Mouse (Mus musculus): ENCODE measurements around the gene Mrps6. TPM values are rescaled to one million over a fixed set of nuclear protein-coding genes. Genes with fewer than 3 reads are reported as not detected.
"Not testable (repeated sequence)": the region's sequence is repeated elsewhere in the genome, so short reads cannot be mapped to it uniquely, and the experiment has no call there.

Mrps6 gene
- polyA plus RNA-seq, 1 experiment, result 156 TPM

DNA sequence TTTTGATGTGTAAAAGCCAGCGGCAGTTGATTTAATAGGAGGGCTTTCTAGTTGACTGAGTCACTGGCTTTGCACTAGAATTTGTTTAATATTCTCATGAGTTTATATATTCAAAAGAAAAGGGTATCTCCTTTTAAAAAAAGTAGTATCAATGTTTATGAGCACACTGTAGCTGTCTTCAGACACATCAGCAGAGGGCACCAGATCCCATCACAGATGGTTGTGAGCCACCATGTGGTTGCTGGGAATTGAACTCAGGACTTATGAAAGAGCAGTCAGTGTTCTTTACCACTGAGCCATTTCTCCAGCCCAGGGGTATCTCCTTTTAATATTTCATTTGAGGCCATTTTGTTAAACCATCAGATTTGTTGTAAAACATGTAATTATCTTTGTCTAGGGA is 4.8 kb downstream of the Mrps6 start:
- DNase-seq (ENCODE audit: low read depth), result no peak

- DNase-seq (ENCODE audit: low read depth), result no peak
Measured at GRCm38 (mm10) chr16:92064801-92065200, 6.7 kb downstream of the Mrps6 start.

DNA sequence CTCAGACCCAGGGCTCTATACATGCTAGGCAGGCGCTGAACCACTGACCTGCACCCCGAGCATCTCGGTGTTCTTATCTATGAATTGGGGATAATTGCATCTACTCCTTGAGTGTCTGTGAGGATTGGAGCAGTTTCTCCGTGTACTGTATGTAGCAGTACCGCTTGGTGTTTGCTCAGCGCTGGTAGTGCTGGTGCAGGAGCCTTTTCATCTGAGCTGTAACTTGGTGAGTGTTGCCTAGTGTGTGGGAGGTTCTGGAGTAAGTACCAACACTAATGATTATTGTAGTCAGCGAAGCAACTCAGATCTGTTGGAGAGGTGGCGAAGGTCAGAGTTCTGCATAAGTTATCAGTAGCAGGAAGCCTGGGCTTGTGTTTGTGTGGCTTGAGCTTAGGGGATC is 12.3 kb downstream of the Mrps6 start:
- no peak for DNase-seq (ENCODE audit: low read depth)

- no peak for DNase-seq (ENCODE audit: low read depth)
Measured at GRCm38 (mm10) chr16:92076797-92077196, 18.7 kb downstream of the Mrps6 start.

DNA sequence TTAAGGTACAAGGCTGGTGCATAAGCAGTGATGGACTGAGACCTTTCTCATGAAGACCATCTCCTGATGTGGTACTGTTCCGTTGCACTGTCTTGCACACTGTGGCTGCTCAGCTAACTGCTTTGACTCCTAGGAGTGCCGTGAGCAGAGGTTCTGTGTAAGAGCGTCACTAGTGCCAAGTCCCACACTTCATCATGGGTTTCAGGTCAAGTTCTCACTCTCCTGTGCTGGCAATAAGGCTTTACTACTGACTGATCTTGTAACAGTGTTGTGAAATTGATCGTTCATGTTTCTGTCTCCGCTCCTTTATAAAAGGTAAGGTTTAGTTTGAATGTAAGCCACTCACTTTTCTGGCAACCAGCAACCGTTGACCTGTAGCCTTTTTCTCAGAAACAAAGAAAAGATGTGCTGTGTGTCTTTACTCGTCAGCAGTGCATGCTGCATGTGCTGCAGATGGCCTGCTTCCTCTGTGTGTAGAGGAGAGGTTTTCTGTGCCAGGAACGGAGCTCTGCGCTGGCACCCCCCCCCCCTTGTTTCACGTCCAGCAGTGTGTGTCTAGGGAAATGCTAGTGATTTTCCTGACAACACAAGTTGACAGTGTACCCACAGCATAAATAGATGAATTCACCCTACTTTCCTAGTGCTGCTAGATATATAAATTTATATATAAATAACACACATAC is 25.8 kb downstream of the Mrps6 start:
- DNase-seq (ENCODE audit: low read depth), result no peak

GRCm38 (mm10) chr16:92089225-92089624 is 31.2 kb downstream of the Mrps6 start:
- DNase-seq (ENCODE audit: low read depth), result no peak

DNA sequence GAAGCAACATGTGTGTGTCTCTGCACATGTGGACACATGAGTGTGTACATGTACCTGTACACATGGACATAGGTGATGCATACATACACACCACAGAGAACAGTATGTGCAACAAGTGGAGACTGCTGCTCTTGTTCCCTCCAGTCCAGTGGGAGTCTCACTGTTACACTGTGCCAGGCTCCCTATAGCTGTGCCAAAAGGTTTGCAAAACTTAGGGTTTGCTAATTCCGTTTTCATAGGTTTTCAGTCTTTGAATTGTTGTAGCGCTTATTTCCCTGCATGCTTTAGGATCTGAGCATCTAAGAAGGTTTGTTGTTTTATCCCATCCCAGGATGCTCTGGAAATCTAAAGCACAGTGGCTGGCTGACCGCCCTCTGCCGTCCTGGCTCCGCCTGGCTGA is 33.8 kb downstream of the Mrps6 start:
- DNase-seq (ENCODE audit: low read depth), result no peak

- DNase-seq (ENCODE audit: low read depth), result no peak
Measured at GRCm38 (mm10) chr16:92098351-92099051, 40.4 kb downstream of the Mrps6 start.

- no peak for DNase-seq (ENCODE audit: low read depth)
Measured at GRCm38 (mm10) chr16:92099598-92099997, 41.5 kb downstream of the Mrps6 start.

DNA sequence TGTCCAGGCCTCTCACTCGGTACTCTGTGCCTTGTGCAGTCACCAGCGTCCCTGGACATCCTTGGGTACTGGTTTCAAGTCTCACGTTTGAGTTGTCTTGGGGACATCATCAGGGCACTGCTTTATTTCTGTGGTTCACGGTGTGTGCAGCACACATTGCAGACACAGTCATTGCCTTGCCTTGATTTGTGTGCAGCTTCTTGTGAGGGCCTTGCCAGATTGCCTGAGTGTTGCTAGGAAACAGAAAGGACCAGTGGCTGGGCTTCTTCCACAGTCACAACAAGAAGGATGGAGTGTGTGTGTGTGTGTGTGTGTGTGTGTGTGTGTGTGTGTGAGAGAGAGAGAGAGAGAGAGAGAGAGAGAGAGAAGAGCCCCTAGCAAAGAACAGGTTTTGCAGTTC is 42.0 kb downstream of the Mrps6 start:
- no peak for DNase-seq (ENCODE audit: low read depth)

DNA sequence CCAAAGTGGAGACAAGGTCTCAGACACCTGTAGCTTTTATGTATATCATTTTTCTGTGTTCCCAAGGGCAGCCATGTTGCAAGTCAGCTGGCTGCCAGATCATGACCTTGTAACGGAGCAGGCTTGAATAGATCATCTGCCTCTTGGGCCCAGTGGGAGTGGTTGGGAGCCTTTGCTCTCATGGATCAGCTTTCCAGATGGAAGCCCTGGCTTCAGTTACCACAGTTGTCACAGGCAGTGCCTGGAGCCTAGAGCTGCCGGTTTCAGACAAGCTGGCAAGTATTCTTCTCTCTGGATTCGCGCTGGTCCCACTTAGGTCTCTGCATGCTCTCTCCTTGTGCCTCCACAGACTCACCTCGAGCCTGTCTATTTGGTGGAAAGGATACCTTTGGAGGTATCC is 44.0 kb downstream of the Mrps6 start:
- DNase-seq (ENCODE audit: low read depth), result no peak

- DNase-seq (ENCODE audit: low read depth), result not testable (repeated sequence)
Measured at GRCm38 (mm10) chr16:92102931-92103330, 44.9 kb downstream of the Mrps6 start.

GRCm38 (mm10) chr16:92103572-92104331 is 45.7 kb downstream of the Mrps6 start:
- DNase-seq (ENCODE audit: low read depth), result no peak

- DNase-seq (ENCODE audit: low read depth), result no peak
Measured at GRCm38 (mm10) chr16:92104332-92104590, 46.2 kb downstream of the Mrps6 start.

GRCm38 (mm10) chr16:92104951-92105350 is 46.9 kb downstream of the Mrps6 start:
- no peak for DNase-seq (ENCODE audit: low read depth)

- peak; percentile 93 for DNase-seq (ENCODE audit: low read depth)
Measured at GRCm38 (mm10) chr16:92105631-92106030, 47.6 kb downstream of the Mrps6 start.

GRCm38 (mm10) chr16:92107346-92107745 is 49.3 kb downstream of the Mrps6 start:
- no peak for DNase-seq (ENCODE audit: low read depth)

- no peak for DNase-seq (ENCODE audit: low read depth)
Measured at GRCm38 (mm10) chr16:92114706-92115241, 56.7 kb downstream of the Mrps6 start.

DNA sequence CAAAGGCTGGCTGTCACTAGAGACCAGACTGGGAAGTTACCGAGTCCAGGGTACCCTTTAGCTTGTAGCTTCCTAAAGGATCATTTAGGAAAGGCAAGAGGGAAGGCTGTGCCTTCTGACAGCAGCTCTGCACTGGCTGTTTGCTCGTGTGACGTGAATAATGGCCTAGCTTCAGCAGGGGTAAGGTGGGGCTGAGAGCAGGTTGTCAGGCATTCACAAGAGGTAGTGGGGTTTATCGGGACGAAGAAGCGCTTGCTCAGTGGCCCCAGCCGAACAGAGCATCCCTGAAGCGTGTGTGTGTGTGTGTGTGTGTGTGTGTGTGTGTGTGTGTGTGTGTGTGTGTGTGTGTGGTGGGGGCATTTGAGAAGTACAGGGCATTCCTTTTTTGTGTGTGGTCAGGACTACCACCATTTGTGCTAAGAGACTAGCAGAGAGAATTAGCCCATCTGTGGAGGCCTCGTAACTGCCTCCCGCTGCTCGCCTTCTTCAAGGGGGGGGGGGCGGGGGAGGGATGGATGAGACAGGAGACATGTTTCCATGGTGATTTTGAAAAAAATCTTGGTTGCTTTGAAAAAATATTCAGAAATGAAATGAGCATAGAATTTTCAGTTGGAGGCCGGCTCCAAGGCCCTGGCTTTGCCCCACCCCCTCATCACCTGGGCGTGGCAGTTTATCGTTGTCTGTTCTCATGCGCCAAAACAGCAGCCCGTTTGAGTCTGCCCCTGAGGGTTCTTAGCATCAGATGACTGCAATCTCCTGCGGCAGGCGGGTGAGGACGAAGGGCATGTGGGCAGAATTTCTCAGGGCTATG is 57.7 kb downstream of the Mrps6 start:
- no peak for DNase-seq (ENCODE audit: low read depth)

DNA sequence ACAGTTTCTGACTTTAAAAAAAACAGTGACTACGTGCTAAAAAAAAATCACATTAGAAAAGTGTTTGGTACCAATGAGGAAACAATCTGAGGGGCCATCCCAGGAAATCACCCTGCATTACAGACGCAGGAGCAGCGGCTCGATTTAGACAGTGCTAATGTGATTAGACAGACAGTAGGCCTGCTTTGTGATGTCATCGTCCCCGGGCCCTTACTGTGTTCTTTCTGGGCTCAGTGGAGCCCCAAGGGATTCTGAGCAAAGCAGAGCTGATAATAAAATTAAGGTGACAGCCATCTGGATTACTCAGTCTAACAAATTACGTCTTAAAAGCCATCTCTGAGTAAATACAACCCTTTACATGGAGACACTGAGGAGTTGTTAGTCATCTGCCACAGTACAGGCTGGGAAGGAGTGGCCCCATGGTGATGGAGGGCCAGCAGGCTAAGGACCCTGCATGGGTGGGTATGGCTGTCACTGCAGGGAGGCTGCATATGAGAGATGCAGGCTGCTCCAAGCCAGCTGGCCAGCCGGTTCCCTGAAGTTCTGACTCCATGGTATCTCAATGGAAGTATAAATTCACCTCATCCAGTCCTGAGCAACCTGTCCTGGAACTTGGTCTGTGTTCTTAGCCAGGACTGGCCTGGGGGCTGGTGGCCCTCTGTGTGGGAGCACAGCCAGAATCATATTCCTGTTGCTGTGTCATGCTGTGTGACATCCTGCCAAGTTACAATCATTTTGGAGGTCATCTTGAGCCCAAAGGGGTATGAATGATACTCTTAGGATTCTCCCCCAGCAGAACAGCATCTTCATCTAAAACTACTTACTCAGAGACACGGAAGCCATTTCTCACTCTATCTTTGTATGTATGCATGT is 59.5 kb downstream of the Mrps6 start:
- DNase-seq (ENCODE audit: low read depth), result no peak

GRCm38 (mm10) chr16:92119013-92119515 is 61.0 kb downstream of the Mrps6 start:
- DNase-seq (ENCODE audit: low read depth), result no peak
